Mouse (Mus musculus) left cerebral cortex, adult 11 months (tissue): ENCODE measurements around the gene Aar2.
"Not testable (repeated sequence)": the region's sequence is repeated elsewhere in the genome, so short reads cannot be mapped to it uniquely, and the experiment has no call there.

Source experiments
- DNase-seq: peaks from one replicate; pipeline ENCODE4 v3.0.0; 2022; ENCODE audit warnings: low spot score

Gene Aar2

GRCm38 (mm10) chr2:156547123-156547891 lies at the start of gene Aar2:
Aar2 (plus strand) TSS chr2:156547584.
- DNase-seq = peak; percentile 37

- no peak for DNase-seq
These were observed 49.5 kb upstream of the Aar2 start for GRCm38 (mm10) chr2:156497915-156498314.

- no peak for DNase-seq
These were observed 46.4 kb upstream of the Aar2 start for GRCm38 (mm10) chr2:156501025-156501424.

DNA sequence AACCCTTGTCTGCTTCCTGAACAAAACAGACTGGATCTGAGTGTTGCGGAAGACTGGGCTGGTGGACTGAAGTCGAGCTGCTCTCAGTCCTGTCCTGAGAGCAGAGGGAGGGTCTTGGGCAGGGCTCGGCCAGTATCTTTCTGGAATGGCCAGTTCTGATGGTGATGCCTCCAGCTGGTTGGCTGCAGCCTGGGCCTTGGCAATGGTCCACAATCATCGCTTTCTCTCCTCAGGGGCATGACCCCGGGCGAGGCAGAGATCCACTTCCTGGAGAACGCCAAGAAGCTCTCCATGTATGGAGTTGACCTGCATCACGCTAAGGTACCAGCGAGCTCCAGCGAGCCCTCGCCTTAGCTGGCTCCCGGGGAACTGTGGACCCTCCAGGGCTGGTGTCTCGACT lies 41.9 kb upstream of the Aar2 start:
- DNase-seq = no peak

GRCm38 (mm10) chr2:156512028-156512427 lies 35.4 kb upstream of the Aar2 start:
- DNase-seq = no peak

- DNase-seq = no peak
These were observed 34.8 kb upstream of the Aar2 start for GRCm38 (mm10) chr2:156512561-156512960.

- DNase-seq = no peak
These were observed 32.3 kb upstream of the Aar2 start for GRCm38 (mm10) chr2:156515102-156515501.

- peak; percentile 74 for DNase-seq
These were observed 31.7 kb upstream of the Aar2 start for GRCm38 (mm10) chr2:156515565-156516185.

DNA sequence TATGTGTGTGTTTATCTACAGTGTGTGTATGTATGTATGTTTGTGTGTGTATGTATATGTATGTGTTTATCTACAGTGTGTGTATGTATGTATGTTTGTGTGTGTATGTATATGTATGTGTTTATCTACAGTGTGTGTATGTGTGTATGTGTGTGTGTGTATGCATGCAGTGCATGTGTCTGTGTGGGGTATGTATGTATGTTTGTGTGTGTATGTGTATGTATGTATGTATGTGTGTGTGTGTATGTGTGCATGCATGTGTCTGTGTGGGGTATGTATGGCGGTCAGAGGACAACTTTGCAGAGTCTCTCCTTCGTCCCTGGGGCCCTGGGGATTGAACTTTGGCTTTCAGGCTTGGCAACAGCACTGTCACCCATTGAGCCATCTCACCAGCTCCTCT lies 30.7 kb upstream of the Aar2 start:
- DNase-seq = not testable (repeated sequence)

GRCm38 (mm10) chr2:156518306-156518705 lies 29.1 kb upstream of the Aar2 start:
- no peak for DNase-seq

DNA sequence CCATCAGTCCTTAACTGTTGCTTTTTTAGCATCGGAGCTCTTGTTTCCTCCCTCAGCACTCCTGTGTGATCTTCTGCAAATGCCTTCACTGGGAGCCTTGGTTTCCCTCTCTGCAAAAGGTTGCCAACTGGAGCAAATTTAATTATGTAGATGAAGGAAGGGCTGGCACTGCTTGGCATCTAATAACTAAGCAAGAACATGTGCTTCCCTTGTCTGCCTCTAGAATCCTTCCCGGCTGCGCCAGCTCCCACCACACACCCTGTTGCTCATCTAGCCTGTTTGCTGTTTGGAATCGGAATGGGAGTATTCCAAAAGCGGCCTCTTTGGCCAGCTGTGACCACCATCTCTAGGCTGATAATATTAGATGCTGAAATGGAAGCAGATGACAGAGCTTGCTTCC lies 27.8 kb upstream of the Aar2 start:
- no peak for DNase-seq

DNA sequence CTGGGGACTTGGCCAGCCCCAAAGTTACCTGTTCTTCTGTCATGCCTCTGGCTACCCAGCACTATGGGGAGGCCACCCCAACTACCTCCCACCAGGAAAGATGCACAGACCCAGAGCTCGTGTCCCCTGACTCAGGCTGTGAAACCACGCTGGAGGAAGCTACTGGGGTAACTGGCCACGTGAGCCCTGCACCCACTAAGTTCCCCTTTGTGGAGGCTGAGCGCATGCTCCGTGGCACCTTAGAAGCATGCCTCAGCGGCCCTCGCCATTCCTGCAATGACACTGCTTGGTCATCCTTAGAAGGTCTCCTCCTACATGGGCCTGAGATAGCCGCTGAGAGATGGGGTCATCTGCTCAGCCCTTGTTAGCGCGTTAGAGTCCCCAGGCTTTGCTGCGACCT lies 24.4 kb upstream of the Aar2 start:
- DNase-seq = no peak

GRCm38 (mm10) chr2:156524078-156524477 lies 23.3 kb upstream of the Aar2 start:
- DNase-seq = no peak

GRCm38 (mm10) chr2:156529726-156530125 lies 17.7 kb upstream of the Aar2 start:
- DNase-seq = no peak

- no peak for DNase-seq
These were observed 14.2 kb upstream of the Aar2 start for GRCm38 (mm10) chr2:156533160-156533559.

- DNase-seq = no peak
These were observed 8.4 kb upstream of the Aar2 start for GRCm38 (mm10) chr2:156538817-156539555.

- DNase-seq = no peak
These were observed 6.4 kb upstream of the Aar2 start for GRCm38 (mm10) chr2:156540991-156541390.

- DNase-seq = no peak
These were observed 5.0 kb upstream of the Aar2 start for GRCm38 (mm10) chr2:156542410-156542809.

- no peak for DNase-seq
These were observed 3.6 kb upstream of the Aar2 start for GRCm38 (mm10) chr2:156543804-156544203.

- DNase-seq = no peak
These were observed 5.0 kb downstream of the Aar2 start for GRCm38 (mm10) chr2:156552421-156552820.

DNA sequence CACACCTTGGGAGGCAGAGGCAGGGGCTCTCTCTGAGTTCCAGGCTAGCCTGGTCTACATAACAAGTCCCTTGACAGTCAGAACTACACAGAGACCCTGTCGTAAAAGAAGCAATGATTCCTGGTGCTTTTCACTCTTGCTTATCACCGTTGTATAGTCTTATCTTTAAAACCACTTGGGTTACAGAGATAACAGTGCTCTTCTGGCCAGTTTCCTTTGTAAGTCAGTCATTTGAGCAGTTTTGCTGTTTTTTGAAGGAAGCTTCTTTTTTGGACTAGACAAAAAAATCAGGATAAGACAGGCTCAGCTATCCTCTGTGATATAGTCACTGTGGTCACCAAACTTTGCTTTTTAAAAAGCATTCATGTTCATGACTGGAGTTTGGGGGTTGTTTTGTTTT lies 14.4 kb downstream of the Aar2 start:
- DNase-seq = no peak

GRCm38 (mm10) chr2:156563557-156563956 lies 16.2 kb downstream of the Aar2 start:
- DNase-seq = no peak

GRCm38 (mm10) chr2:156566512-156566911 lies 19.1 kb downstream of the Aar2 start:
- DNase-seq = no peak
